In genomic region chr10:117717583-117717982, GRCm38 (mm10) we compare ENCODE assay signal across 8 mouse cellular contexts. TPM values are rescaled to one million over a fixed set of nuclear protein-coding genes. Genes with fewer than 3 reads are reported as not detected.
DNase-seq lines count a peak whose midpoint lies in the region; ATAC-seq lines count a peak whose summit lies in the region.

No protein-coding gene starts in this region.

- peak; percentile 22 for DNase-seq in gastrocnemius, adult 18-20 months (ENCODE audit: low spot score)
- DNase-seq in gastrocnemius, postnatal 4 days (ENCODE audit: low spot score in 2 of 2): no peak
- peak; percentile 78 for DNase-seq in embryo, embryonic 10.5 days (ENCODE audit: low spot score)
- peak; percentile 59 to 61 for DNase-seq in heart, postnatal 10 days
- peak; percentile 88 for DNase-seq in yolk sac, embryonic 10.5 days (ENCODE audit: low spot score)
- DNase-seq in midbrain, embryonic 14.5 days: no peak
- no peak for DNase-seq in spleen, postnatal 14 days (ENCODE audit: low spot score in 2 of 2)

- no peak overlapping the region for H3K4me3 ChIP-seq in liver, embryonic 12.5 days
- no peak overlapping the region for H3K4me3 ChIP-seq in midbrain, embryonic 14.5 days (replicated peaks; ENCODE audit: low read depth, low read length)

- intact Hi-C loops in heart, postnatal 10 days (cut with DNase I): no loop called here

- ATAC-seq in liver, embryonic 12.5 days: 0 out of 2 replicates have a peak, but pooled peaks have one; percentile 52
- no peak for ATAC-seq in midbrain, embryonic 14.5 days (ENCODE audit: low FRiP score, low TSS enrichment)

- H3K4me1 ChIP-seq in liver, embryonic 12.5 days: peaks cover 32% of the 10 kb centered on the region
- H3K4me1 ChIP-seq in midbrain, embryonic 14.5 days (ENCODE audit: control insufficient read depth, insufficient read depth, low read length): no peaks in the 10 kb centered on the region

- no peaks in the 10 kb centered on the region for H3K36me3 ChIP-seq in liver, embryonic 12.5 days
- H3K36me3 ChIP-seq in midbrain, embryonic 14.5 days (ENCODE audit: control insufficient read depth, insufficient read depth, low read length): no peaks in the 10 kb centered on the region

- no peaks in the 10 kb centered on the region for H3K9me3 ChIP-seq in liver, embryonic 12.5 days (replicated peaks)
- H3K9me3 ChIP-seq in midbrain, embryonic 14.5 days (ENCODE audit: control insufficient read depth, low read length): no peaks in the 10 kb centered on the region

- H3K4me2 ChIP-seq in liver, embryonic 12.5 days: no peak overlapping the region
- no peak overlapping the region for H3K4me2 ChIP-seq in midbrain, embryonic 14.5 days (ENCODE audit: low read length)

- WGBS in liver, embryonic 12.5 days (ENCODE audit: insufficient replicate concordance): 9% methylated on average over 4 of the region's 4 CpGs
- WGBS in midbrain, embryonic 14.5 days: 21% methylated on average over 4 of the region's 4 CpGs

- no peak overlapping the region for H3K27ac ChIP-seq in liver, embryonic 12.5 days
- H3K27ac ChIP-seq in midbrain, embryonic 14.5 days (replicated peaks; ENCODE audit: low read depth, low read length): no peak overlapping the region

- H3K9ac ChIP-seq in liver, embryonic 12.5 days: no peak overlapping the region
- H3K9ac ChIP-seq in midbrain, embryonic 14.5 days (replicated peaks; ENCODE audit: low read length): no peak overlapping the region

- no peaks in the 10 kb centered on the region for H3K27me3 ChIP-seq in liver, embryonic 12.5 days (replicated peaks)
- no peaks in the 10 kb centered on the region for H3K27me3 ChIP-seq in midbrain, embryonic 14.5 days (ENCODE audit: control insufficient read depth, insufficient read depth, low read length)

RNA-seq across cellular contexts. Expression of gene Mdm2, which starts 7.0 kb away (rescaled TPM):
- 10 to 100 TPM; 45.7 to 50.2 TPM for total RNA-seq in gastrocnemius, adult 18-20 months (2021)
- 10 to 100 TPM; 39.6 to 48.6 TPM for total RNA-seq in gastrocnemius, postnatal 4 days (2021)
- total RNA-seq in heart, postnatal 10 days (2021): 10 to 100 TPM; 48.4 to 51.8 TPM
- polyA plus RNA-seq in liver, embryonic 12.5 days (2016; fragmentation: Nextera tagmentation; extraction: Ambion mirVana): 35.6 and 36.9 TPM in 2 replicates
- polyA plus RNA-seq in midbrain, embryonic 14.5 days (2014; fragmentation: Nextera tagmentation; extraction: Ambion mirVana): 49.0 and 57.3 TPM in 2 replicates

RNA-seq across cellular contexts. Expression of gene Slc35e3, which starts 28.6 kb away (rescaled TPM):
- total RNA-seq in gastrocnemius, adult 18-20 months (2021): 1 to 10 TPM; 3.7 to 5.0 TPM
- 10 to 100 TPM; 10.3 to 13.2 TPM for total RNA-seq in gastrocnemius, postnatal 4 days (2021)
- total RNA-seq in heart, postnatal 10 days (2021): 1 to 10 TPM; 7.4 to 8.5 TPM
- 5.2 and 5.3 TPM in 2 replicates for polyA plus RNA-seq in liver, embryonic 12.5 days (2016; fragmentation: Nextera tagmentation; extraction: Ambion mirVana)
- 22.5 and 26.5 TPM in 2 replicates for polyA plus RNA-seq in midbrain, embryonic 14.5 days (2014; fragmentation: Nextera tagmentation; extraction: Ambion mirVana)

Comparison
In these comparisons a context has a peak if more than half of its experiments do, and no peak if none do; other contexts are left out.
1. DNase-seq: peak in gastrocnemius, adult 18-20 months (single experiment), embryo, embryonic 10.5 days (single experiment), heart, postnatal 10 days (2 of 2) and yolk sac, embryonic 10.5 days (single experiment); none in gastrocnemius, postnatal 4 days (0 of 2), midbrain, embryonic 14.5 days (single experiment) and spleen, postnatal 14 days (0 of 2).